ENCODE assay signal across 7 mouse cellular contexts in the genomic region with DNA sequence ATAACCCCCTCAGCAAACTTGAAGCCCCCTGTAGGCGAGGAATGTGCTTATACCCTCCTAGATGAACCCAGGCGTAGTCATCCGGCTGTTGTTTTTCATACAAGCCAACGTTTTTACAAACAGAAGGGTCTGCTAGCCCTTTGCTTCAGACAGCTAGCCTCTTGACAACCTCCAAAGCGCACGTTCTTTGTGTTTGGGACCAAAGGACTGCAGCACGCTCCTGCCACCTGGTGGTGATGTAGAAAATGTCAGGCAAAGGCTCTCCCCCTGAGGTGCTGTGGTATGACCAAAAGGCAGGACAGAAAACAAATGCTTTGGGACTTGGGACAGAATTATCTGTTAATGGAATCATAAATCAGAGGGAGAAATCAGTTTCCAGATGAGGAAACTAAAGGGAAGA.
DNase-seq lines count a peak whose midpoint lies in the region; ATAC-seq and TF ChIP-seq lines count a peak whose summit lies in the region.

No protein-coding gene starts in this region.

- H3K4me2 ChIP-seq in midbrain, embryonic 15.5 days: no peak overlapping the region

- ATAC-seq in midbrain, embryonic 15.5 days (replicated peaks): peak; percentile 60; the same call in 1 of the 2 replicates

- H3K27ac ChIP-seq in midbrain, embryonic 15.5 days: no peak overlapping the region
- H3K27ac ChIP-seq in spleen, adult 2 months (ENCODE audit: insufficient read depth, low read length): no peak overlapping the region

- intact Hi-C loops in left cerebral cortex, postnatal 14 days (cut with DNase I): loop anchor here (5.0 to 10.0 kb wide), 3 partner anchors 296 to 1358 kb away; a partner anchor contains a TSS

- H3K4me1 ChIP-seq in midbrain, embryonic 15.5 days: 0 out of 2 replicates have a peak, but pooled peaks cover 7% of the 10 kb centered on the region
- H3K4me1 ChIP-seq in spleen, adult 2 months (ENCODE audit: control insufficient read depth, insufficient read depth, insufficient read length): no peaks in the 10 kb centered on the region

- H3K9ac ChIP-seq in midbrain, embryonic 15.5 days: no peak overlapping the region

- no peak for TF ChIP-seq POLR2A in spleen, adult 2 months (IDR thresholded peaks at IDR 0.05; ENCODE audit: low read depth, low read length)

- H3K27me3 ChIP-seq in midbrain, embryonic 15.5 days (replicated peaks): no peaks in the 10 kb centered on the region
- H3K27me3 ChIP-seq in spleen, adult 2 months (ENCODE audit: control insufficient read depth, insufficient read depth, low read length): no peaks in the 10 kb centered on the region

- no peaks in the 10 kb centered on the region for H3K9me3 ChIP-seq in midbrain, embryonic 15.5 days

- under 1% methylated on average over 7 of the region's 7 CpGs for WGBS in midbrain, embryonic 15.5 days
- WGBS in spleen, adult 2 months: 11% methylated on average over 7 of the region's 7 CpGs

- TF ChIP-seq CTCF in spleen, adult 2 months (IDR thresholded peaks at IDR 0.05; ENCODE audit: extremely low read depth, insufficient read depth, insufficient read length, insufficient replicate concordance): peak; percentile 89; the same call in 1 of the 2 replicates

- H3K36me3 ChIP-seq in midbrain, embryonic 15.5 days (replicated peaks): no peaks in the 10 kb centered on the region
- no peaks in the 10 kb centered on the region for H3K36me3 ChIP-seq in spleen, adult 2 months (ENCODE audit: control insufficient read depth, insufficient read depth, low read length)

- peak; percentile 85 for DNase-seq in ZHBTc4 (ENCODE audit: low read depth, low spot score)
- DNase-seq in cerebellum, postnatal 10 days: peak; percentile 87 to 89
- DNase-seq in gastrocnemius, adult 18-20 months (ENCODE audit: low spot score): peak; percentile 78
- peak; percentile 68 for DNase-seq in hindlimb bud, embryonic 11.5 days (ENCODE audit: extremely low spot score, low read depth, low spot score)
- peak; percentile 71 to 83 for DNase-seq in left cerebral cortex, postnatal 14 days (ENCODE audit: low spot score in 2 of 2)
- peak; percentile 9 to 48 for DNase-seq in spleen, adult 2 months (ENCODE audit: low read depth in 1 of 2, low spot score in 2 of 2)

- no peak overlapping the region for H3K4me3 ChIP-seq in midbrain, embryonic 15.5 days
- H3K4me3 ChIP-seq in spleen, adult 2 months (ENCODE audit: extremely low read depth, insufficient read depth, insufficient read length): no peak overlapping the region

Comparison
In these comparisons a context has a peak if more than half of its experiments do, and no peak if none do; other contexts are left out.
1. DNase-seq: peak in every context shown above with its lines; median percentile 88 in cerebellum, postnatal 10 days; 85 in ZHBTc4; 78 in gastrocnemius, adult 18-20 months; 77 in left cerebral cortex, postnatal 14 days; 68 in hindlimb bud, embryonic 11.5 days; 28 in spleen, adult 2 months.